Mouse (Mus musculus): Measurements from ENCODE around the gene Haghl.

Gene Haghl

GRCm38 (mm10) chr17:25785281-25785745 is at the start of gene Haghl:
Gene Haghl (minus strand): TSS chr17:25785673.
- DNase-seq (ENCODE audit: low spot score), result peak; percentile 94

- DNase-seq (ENCODE audit: low spot score), result no peak
Measured at GRCm38 (mm10) chr17:25834595-25835222, 49.2 kb upstream of the Haghl start.

DNA sequence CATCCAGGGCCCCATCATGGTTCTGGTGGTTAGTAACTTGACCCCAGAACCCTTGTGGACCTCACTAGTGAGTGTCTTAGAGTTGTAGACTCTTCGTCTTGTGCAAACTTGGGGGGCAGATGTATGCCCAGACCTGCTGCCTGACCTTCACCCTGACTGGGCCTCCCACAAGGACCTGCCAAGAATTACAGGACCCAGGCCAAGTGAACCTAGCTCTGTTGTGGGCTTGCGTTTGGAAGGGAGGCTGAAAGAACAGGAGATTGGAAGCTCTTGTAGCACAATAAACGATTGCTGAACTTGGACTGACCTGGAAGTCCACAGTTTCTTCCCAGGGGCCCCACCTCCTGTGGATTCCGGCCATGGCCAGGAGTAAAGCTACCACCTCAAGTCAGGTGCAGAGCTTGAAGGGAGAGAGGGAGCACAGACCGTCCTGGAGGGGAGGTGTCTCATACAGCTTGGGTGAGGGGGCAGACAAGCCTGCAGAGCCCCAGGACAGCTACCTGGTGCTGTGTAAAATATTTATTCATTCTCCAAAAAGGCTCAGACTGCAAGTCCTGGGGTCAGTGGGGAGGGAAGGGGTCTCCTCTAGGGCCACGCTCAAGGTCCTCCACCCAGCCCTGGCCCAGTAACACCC is 48.6 kb upstream of the Haghl start:
- DNase-seq (ENCODE audit: low spot score), result peak; percentile 27

- DNase-seq (ENCODE audit: low spot score), result peak; percentile 91
Measured at GRCm38 (mm10) chr17:25833291-25833663, 47.8 kb upstream of the Haghl start, which contains the start of gene Stub1. Gene Stub1 (minus strand): TSS chr17:25833404.

GRCm38 (mm10) chr17:25832436-25833290 is 47.2 kb upstream of the Haghl start:
- peak; percentile 100 for DNase-seq (ENCODE audit: low spot score)

DNA sequence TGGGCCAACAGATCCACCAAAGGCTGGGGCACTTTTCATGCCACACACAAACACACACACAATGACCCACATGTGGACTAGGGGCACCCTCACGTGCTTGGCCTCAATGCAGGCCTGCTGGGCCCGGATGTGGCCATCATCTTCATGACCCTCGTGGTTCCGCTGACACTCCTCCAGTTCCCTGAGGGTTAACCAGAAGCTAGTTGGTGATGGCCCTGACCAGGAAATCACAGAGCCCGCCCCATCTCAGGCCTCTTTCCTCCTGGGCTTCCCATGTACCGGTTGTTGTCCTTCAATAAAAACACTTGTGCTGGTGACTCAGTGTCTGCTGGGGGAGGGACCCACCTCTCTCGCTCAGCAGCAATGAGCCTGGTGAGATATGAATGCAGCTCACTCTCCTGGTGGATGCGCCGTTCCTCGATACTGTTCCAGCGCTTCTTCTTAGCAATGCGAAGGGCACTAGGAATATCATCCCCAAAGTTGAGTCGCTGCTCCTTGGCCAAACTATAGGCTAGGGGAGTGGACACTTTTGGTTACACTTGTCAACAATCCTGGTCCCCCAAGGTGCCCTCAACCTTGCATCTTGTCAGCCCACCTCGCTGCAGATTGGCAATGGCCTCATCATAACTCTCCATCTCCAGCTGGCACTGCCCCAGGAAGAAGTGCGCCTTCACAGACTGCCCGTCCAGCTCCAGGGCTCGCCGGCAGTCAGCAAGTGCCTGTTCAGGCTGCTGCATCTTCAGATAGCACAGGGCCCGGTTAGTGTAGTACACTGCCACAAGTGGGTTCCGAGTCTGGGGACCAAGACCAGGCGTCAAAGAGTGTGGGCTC is 46.2 kb upstream of the Haghl start:
- DNase-seq (ENCODE audit: low spot score), result no peak

DNA sequence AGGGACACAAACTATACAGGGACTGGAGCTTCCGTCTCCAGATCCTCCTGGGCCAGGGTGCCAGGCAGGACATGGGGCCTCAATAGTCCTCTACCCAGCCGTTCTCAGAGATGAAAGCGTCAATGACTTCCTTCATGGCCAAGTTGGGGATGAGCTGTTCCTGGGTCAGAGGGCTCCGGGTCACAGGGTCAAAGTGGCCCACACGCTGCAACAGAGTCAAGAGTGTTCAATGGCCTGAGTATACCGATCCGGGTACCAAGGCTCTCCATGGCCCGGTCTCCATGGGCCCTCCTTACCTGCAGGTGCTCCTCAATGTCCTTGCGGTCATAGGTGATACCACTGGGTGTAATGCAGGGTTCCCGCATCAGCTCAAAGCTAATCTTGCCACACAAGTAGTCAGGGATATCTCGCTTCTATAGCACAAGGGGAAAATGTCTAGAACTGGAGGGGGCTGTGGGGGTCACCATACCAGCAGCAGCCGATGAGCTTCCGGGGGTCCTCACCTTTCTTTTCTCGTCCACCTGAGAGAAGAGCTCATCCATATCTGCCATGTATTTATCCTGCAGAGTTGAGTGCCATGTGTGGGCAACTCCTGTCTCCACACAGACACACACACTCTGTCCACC is 45.4 kb upstream of the Haghl start:
- no peak for DNase-seq (ENCODE audit: low spot score)

DNA sequence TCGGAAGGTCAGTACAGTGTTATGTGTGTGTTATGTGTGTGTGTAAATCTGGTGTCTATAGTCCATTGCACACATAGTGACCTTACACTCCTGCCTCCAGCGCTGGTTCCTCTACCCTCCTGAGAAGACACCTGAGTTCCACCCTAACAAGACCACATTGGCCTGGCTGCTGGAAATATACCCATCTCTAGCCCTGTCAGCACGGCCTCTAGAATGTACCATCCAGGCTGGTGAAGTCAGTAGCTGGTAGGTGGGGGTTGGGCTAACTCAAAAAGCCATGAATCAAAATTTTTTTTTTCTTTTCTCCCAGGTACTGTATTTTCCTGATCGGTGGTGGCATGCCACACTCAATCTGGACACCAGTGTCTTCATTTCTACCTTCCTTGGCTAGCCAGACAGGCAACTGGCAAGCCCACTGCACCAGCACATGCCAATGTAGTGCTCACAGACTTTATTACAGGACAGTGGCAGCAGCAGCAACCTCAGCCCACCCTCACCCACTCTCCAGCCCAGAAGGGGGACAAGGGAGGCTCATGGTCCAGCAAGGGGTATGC is 44.8 kb upstream of the Haghl start:
- DNase-seq (ENCODE audit: low spot score), result no peak

DNA sequence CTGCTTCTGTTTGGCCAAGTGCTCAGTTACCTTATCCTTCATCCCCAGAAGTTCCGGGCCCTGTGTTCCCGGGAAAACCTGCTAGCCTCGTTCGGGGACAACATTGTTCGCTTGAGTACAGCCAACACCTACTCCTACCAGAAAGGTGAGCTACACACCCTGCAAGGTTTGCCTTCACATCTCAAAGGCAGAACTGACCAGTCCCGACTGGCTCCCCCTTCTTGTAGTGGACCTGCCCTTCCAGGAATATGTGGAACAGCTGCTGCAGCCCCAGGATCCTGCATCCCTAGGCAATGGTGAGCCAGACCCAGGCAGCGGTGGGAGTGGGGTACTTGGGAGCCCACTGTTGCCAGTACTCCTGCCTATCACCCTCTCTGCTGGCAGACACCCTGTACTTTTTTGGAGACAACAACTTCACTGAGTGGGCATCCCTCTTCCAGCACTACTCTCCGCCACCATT is 44.1 kb upstream of the Haghl start:
- no peak for DNase-seq (ENCODE audit: low spot score)

DNA sequence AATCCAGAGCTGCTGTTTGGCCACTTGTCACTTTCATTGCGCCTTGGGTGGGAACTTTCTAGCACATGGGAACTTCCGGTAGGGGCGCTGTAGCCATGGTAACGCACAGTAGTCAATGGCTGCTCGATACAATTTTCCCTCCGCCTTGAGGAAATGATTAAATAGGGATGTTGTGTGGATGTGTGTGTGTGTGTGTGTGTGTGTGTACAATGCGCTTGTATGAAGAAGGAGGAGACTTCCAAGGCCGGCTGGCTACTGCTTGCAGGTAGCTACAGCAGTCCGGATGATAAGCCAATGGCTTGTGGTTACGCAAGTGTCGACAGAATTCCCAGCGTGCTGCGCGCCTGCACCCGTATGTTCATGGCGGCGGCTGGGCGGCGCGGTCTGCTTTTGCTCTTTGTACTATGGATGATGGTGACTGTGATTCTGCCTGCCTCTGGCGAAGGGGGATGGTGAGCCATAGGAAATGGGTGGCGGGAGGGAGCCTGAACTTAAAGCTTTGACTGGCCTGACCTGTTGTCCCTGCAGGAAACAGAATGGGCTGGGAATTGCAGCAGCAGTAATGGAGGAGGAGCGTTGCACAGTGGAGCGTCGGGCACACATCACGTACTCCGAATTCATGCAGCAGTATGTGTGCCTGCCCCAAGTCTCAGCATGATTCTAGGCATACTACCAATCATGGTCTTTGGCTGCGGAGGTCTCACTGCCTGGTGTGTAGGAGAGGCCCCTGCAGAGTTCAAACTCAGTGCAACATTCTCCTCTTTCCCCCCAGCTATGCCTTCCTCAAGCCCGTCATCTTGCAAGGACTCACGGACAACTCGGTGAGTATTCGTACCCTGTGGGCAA is 43.5 kb upstream of the Haghl start, which contains the start of gene Jmjd8:
Jmjd8 (plus strand) TSS at position 156 of the 846 bp plus-strand sequence.
- DNase-seq (ENCODE audit: low spot score), result peak; percentile 73

GRCm38 (mm10) chr17:25828223-25828594 is 42.7 kb upstream of the Haghl start:
- no peak for DNase-seq (ENCODE audit: low spot score)

- no peak for DNase-seq (ENCODE audit: low spot score)
Measured at GRCm38 (mm10) chr17:25827546-25828222, 42.2 kb upstream of the Haghl start.

- no peak for DNase-seq (ENCODE audit: low spot score)
Measured at GRCm38 (mm10) chr17:25827011-25827410, 41.5 kb upstream of the Haghl start.

DNA sequence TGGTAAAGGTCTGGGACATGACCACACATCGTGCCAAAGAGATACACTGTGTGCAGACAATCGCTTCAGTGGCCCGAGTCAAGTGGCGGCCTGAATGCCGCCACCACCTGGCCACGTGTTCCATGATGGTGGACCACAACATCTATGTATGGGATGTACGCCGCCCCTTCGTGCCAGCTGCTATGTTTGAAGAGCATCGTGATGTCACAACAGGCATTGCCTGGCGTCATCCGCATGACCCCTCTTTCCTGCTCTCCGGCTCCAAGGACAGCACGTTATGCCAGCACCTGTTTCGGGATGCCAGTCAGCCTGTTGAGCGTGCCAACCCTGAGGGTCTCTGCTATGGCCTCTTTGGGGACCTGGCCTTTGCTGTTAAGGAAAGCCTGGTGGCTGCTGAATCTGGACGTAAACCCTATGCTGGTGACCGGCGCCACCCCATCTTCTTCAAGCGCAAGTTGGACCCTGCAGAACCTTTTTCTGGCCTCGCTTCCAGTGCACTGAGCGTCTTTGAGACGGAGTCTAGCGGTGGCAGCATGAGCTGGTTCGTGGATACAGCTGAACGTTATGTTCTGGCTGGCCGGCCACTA is 40.6 kb upstream of the Haghl start:
- DNase-seq (ENCODE audit: low spot score), result no peak

DNA sequence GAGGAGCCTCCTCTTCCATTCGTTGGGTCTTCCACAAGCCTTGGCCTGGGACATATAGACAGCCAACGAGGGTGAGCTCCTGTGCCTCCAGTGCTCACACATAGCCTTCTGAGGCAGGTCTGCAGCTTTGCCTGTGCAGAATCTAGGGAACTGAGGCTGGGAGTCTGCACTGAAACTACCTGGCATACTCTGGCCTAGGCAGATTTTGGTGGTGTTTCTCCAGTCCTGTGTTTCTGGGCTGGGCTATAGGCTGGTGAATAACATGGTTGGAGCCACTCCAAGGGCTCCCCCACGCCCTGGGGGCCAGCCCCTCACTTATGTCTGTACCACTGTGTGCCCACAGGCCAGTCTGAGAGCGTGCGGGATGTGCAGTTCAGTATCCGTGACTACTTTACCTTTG is 39.8 kb upstream of the Haghl start:
- DNase-seq (ENCODE audit: low spot score), result no peak

GRCm38 (mm10) chr17:25824362-25825142 is 39.1 kb upstream of the Haghl start:
- no peak for DNase-seq (ENCODE audit: low spot score)

GRCm38 (mm10) chr17:25823452-25823851 is 38.0 kb upstream of the Haghl start, which contains the start of gene Wdr24:
Gene Wdr24 (plus strand): TSS chr17:25823627.
- DNase-seq (ENCODE audit: low spot score), result peak; percentile 82

Measured in lung, postnatal 25 days (tissue).